Mouse (Mus musculus) gonadal fat pad, adult 2 months (tissue): ENCODE data around the gene Eef1e1. TPM values are rescaled to one million over a fixed set of nuclear protein-coding genes. Genes with fewer than 3 reads are reported as not detected.
"Not testable (repeated sequence)": the region's sequence is repeated elsewhere in the genome, so short reads cannot be mapped to it uniquely, and the experiment has no call there.

Experiments
- DNase-seq: peaks from one replicate; pipeline ENCODE4 v3.0.0-alpha.2; 2012; ENCODE audit warnings: low read depth
- polyA plus RNA-seq: library from polyadenylated mRNA; depleted of rRNA; stranded (reverse); fragments of >200 nt; gene quantifications from 2 replicates; pipeline ENCODE4 v1.2.3, GENCODE M21; 2012; rRNA removed

Eef1e1 gene
- polyA plus RNA-seq, 1 experiment, result 5.0 TPM

DNA sequence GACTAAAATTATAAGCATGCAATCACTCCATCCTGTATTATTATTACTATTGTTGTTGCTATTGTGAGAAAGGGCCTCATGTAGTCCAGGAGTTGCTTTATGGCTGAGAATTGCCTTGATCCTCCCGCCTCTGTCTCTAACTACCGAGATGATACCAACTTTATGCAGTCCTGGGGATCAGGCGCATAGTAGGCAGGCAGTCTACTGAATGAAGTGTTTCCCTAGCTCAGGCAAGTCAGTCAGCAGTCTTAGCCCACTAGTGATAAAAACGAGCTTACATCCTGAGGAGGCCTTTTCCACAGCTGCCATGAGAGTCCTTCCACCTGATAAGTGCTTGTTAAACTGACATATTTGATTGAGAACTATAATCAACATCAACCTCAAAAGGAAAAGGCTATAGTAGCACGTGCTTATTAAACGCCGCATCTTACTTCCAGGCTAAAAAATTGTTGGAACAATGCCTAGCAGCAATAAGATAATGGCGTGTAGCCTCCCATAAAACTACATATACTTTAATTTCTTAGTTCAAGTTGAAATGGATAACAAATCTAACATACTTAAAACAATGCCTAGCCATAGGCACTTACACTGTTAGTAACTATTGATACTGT, 34.5 kb downstream of the Eef1e1 start:
- no peak for DNase-seq

DNA sequence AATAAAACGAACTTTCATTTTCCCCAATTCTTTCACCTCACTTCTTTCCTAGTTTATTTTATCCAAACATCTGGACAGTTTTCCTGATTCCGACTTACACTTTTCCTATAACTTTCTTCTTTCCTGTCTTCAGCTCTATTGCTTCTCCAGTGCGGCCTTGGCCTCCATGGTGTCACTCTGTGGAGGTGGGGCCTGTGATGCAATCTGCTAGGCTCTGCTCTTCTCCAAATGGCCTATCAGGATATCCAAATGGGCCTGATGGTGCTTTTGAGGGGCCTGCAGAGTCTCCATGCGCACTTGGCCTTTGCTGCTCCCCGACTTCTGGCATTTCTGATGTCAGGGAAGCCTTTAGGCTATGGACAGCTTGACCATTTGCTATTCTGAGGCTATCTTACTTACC, 35.6 kb downstream of the Eef1e1 start:
- no peak for DNase-seq

DNA sequence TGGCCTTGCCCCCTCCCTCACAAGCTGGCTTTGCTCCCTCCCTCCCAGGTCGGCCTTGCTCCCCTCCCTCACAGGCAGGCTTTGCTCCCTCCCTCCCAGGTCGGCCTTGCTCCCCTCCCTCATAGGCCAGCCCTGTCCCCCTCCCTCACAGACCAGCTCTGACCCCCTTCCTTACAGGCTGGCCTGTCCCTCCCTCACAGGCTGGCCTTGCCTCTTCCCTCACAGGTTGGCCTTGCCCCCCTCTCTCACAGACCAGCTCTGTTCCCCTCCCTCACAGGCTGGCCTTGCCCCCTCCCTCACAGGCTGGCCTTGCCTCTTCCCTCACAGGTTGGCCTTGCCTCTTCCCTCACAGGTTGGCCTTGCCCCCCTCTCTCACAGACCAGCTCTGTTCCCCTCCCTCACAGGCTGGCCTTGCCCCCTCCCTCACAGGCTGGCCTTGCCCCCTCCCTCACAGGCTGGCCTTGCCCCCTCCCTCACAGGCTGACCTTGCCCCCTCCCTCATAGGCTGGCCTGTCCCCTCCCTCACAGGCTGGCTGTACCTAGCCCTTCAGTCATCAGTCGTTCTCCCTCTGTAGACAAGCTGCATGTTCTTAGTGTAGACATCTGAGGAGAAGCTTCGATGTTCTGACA, 40.7 kb downstream of the Eef1e1 start:
- DNase-seq, result not testable (repeated sequence)

DNA sequence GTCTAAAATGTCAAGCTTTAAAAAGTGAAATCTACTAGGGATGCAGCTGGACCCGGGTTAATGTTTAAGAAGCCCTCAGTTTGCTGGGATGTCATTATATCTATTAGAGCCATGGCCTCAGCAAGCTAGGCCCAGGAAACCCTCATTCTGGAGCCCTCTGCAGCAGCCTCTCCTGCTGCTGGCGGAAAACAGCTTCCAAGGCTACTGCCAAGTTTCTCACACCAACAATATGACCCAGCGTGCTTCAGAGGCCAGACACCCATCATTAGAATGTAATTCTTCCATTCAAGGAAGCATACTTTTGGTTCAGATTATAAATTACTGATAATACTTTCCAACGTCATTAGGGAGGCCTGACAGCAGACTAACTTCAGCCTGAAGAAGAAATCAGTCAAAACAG, 42.0 kb downstream of the Eef1e1 start:
- no peak for DNase-seq

DNA sequence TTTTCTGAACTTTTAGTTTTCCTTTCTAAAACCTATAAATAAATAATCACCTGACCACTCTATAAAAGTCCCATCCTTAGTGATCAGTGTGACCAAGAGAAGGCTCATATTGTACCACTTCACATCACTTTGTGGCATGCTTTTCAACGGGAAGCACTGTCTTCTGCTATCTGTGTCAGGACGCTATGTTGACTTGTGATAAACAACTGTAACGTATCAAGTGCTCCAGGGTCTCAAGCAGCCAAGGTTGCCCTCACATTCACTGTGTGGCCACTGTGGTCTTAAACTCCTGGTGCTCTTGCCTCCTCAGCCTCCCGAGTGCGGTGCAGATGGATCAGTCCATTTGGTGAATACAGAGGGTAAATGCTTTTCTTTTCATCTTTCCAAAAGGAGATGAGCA, 43.2 kb downstream of the Eef1e1 start:
- DNase-seq, result no peak

DNA sequence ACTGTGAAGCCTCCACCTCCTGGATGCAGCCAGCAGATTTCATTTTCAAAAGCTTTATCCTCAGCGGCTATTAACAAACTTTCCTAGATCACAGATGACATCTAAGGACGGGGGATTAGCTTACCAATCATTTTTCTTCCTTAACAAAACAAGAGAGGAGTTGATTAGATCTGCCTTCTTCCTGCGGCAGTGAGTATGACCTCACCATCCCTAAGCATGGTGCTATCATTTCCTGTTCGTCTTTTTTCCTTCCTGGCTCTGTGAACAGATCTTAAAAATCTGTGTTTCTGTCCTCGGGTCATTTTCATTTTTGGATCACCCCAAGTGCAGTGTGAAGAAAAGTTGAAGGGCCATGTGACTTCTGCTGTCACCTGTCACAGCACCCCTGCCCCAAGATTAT, 44.6 kb downstream of the Eef1e1 start:
- DNase-seq, result no peak

DNA sequence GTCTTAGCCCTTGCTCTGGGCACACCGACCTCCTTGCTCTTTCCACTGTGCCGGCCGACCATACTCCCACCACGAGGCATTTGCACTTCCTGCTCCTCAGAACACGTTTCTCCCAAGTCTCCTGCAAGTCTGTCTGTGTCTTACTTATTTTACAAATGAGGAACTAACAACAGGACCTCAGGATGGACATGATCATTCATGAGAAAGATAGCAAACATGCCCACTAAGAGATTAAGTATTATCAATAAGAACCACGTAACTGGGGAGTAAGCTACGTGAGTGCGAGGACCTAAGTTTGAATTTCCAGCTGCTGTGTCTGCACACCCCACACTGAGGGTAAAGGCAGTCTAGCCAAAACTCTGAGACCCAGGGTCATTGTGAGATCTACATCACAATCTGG, 45.3 kb downstream of the Eef1e1 start:
- no peak for DNase-seq

DNA sequence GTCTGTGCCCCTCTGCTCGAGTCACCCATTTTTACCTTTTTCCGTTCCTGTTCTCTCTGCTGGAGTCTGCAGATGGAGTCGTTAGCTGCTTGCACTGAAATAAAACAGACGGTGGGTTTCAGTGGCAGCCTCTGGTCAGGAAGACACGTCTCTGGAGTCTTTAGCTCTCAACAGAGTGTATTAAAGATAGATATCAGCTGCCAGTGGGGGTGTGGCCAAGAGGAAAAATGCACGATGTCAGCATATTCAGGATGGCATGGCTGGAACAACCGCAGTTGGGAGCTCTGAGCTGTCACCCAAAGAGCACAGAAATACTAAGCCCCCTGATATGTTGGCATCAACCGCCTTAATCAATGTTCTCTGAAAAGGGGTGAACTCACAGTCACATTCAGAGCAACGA, 46.2 kb downstream of the Eef1e1 start:
- no peak for DNase-seq

DNA sequence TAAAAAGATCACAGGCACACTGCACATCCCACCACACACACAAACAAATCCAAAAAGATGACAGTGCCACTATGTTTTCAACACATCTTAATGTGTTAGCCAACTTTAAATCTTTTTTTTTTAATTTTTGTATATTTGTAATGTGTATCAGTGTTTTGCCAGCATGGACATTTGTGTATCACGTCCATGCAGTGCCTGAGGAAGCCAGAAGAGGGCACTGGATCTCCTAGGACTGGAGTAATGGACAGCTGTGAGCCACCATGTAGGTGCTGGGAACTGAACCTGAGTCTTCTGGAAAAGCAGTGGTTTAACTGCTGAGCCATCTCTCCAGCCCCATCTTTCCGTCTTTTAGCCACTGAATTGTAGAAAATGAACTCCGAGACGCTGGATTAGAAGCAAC, 46.7 kb downstream of the Eef1e1 start:
- no peak for DNase-seq

DNA sequence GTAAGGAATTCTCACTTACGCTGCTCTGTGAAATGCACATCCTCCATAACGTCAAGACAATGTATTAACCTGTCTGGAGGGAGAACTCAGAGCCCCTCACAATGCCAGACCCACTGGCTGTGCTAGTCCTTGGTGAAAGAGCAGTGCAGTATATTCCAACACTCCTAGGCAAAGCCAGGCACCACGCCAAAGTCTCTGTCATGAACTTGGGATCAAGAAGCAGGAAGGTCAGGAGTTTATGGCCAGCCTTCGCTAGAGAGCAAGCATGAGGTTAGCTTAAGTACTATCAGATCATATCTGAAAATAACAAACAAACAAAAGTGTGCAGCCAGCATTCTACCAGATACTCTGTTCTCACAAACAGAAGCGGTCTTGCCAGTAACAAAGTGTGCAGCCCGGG, 48.5 kb downstream of the Eef1e1 start:
- DNase-seq, result no peak

DNA sequence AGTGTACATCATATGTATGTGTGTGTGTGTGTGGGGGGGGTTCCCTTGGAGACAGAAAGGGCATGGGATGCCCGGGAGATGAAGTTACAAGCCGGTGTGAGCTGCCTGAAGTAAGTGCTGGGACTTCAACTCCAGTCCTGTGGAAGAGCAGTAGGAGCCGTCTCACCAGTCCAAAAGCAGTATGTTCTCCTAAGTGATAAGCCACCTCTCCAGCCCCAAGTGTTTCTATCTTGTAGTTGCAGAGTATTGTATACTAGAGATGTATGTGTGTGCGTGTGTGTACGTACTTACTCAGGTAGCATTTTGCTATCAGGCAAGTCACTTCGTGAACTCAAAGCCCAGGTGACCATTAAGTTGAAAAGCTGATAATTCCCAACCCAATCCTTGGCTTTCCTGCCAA, 51.7 kb downstream of the Eef1e1 start:
- no peak for DNase-seq

DNA sequence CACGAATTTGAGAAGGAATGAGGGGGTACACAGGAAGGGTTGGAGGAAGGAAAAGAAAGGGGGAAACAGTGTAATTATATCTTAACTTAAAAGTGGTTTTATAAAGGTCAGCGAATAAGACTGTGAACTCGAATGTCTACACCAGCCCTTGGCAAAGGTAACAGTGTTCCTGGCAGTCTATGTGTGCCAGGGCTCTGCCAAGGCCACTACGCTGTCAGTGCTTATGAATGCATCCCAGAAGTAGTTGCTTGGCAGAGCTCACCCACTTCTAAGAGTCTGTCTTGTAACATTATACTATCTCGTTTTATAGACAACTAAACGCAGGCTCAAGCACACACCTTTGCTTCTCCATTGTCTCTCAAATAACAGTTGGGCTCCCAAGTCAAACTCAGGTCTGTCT, 53.5 kb downstream of the Eef1e1 start:
- DNase-seq, result no peak

DNA sequence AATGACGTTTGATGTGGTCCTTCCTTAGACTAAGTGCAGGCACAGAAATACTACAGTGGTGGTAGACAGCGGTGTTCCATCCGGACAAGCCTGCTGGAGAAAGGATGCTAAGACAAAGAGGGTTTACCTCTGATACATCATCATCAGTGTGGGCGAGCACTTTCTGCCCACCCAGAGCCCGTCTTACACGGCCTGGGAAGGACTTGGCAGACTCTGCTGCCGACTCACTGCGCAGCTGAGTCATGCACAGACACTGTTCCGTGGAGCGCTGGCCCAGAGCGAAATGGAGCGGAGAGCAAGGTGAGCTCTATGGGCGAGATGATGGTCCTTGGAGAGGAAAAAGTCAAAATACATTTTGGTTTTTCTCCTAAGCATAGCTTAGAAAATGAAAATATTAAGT, 55.9 kb downstream of the Eef1e1 start:
- DNase-seq, result no peak

DNA sequence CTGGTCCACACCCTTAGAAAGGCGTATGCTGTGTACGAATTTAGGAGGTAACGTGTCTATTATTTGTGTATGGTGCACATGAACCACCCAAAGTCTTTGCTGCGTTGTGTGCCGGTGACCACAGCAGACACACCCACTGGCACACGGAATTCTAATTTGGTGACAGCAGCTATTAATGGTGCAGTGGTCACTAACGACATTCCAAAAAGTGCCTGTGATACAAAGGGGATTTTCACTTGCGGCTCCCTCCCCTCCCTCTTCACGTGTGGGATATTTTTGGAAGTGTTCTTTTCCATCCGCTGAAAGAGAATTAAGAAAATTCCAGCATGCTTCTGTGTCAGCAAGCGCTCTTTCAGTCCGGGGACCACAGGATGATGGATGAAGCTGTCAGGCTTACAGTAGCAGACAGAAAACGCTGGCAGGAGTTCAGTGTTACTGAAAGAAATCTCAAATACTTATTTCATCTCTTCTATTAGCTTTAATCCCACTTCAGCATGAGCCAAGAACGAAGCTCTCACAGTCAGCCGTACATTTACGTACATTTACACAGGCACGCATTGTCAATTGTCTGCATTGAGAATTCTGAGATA, 56.5 kb downstream of the Eef1e1 start:
- no peak for DNase-seq

DNA sequence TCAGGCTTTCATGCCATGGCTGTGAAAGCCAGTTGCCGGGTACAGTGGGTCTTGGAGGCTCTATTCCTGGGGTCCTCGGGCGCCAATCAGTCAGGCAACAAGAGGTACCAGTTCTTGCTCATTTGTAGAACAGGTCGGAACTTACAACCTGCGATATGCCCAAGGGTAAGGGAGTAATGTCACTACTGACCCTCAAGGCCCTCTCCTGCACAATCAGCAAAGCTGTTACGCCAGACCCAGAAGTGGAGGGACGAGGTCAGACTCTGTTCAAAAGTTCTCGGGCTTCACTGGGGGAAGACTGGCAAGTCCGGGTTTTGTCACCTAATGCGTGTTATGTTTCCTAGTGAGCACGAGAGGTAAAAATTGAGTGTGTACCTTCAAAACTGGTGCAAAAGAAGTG, 58.0 kb downstream of the Eef1e1 start:
- DNase-seq, result no peak

DNA sequence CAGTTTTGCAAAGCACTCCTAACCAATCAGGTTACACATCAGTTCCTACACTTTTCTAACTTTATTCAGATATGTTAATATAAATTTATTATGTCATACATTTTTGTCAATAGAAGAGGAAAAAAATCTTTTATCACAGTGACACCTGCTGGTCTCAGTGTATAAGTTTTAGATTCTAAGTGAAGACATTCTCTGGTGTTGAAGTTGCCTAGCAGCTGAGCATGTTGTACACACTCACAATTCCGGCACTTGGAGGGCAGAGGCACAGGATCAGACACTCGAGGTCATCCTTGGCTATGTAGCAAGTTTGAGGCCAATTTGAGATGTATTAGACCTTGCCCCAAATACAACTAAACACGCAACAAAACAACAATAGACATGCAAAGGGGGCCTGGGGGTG, 61.8 kb downstream of the Eef1e1 start:
- no peak for DNase-seq

DNA sequence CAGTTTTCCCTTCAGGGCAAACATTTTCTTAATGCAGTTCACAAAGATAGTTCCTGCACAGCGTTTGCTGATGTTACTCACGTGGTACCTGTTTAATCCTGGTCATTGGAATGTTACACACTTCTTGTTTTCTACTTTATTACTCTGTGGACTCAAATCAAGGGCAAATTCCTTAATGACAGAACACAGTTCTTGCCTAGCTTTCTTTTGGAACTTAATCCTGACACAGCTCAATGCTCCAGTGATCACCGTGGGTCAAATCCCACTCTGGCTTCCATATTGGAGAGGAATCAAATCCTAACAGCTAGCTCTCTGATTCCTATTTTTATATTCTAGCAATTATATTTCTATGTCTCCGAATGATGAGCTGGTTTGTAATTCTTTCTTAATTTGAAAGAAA, 62.4 kb downstream of the Eef1e1 start:
- DNase-seq, result no peak

Other genes with a start within 250 kb of the Eef1e1 start
- gene Txndc5, start 130.2 kb downstream of the Eef1e1 start, polyA plus RNA-seq, result 119 and 162 TPM in 2 replicates
- 7.5 and 7.7 TPM in 2 replicates for gene Bloc1s5, start 23.9 kb downstream of the Eef1e1 start, polyA plus RNA-seq